Comparison of ENCODE assay signal across 9 mouse cellular contexts in genomic region chr15:85132193-85132520, GRCm38 (mm10). TPM values are rescaled to one million over a fixed set of nuclear protein-coding genes. Genes with fewer than 3 reads are reported as not detected.
DNase-seq lines count a peak whose midpoint lies in the region; ATAC-seq and TF ChIP-seq lines count a peak whose summit lies in the region.
"Had no signal": no experiment of that assay in that cellular context is flagged by ENCODE, and none has a peak within 500 bp of the region (broad histone marks: within the 10 kb centered on the region; RNA-seq: fewer than 3 reads in every experiment).

No protein-coding gene starts in this region.

- WGBS in lung, embryonic 14.5 days: 14% methylated on average over 10 of the region's 10 CpGs
- WGBS in forebrain, embryonic 14.5 days: 19% methylated on average over 10 of the region's 10 CpGs
- WGBS in limb, embryonic 12.5 days: 21% methylated on average over 10 of the region's 10 CpGs
- WGBS in neural tube, embryonic 15.5 days: 22% methylated on average over 10 of the region's 10 CpGs

- peak overlapping the region; percentile 27 for H3K9ac ChIP-seq in lung, embryonic 14.5 days
- peak overlapping the region; percentile 25; the same call in 1 of the 2 replicates for H3K9ac ChIP-seq in forebrain, embryonic 14.5 days (ENCODE audit: low read length)
- H3K9ac ChIP-seq in limb, embryonic 12.5 days (replicated peaks): peak overlapping the region; percentile 44; the same call in 1 of the 2 replicates
- H3K9ac ChIP-seq in neural tube, embryonic 15.5 days (replicated peaks): peak overlapping the region; percentile 40; the same call in 1 of the 2 replicates

- H3K4me1 ChIP-seq in lung, embryonic 14.5 days (ENCODE audit: insufficient read depth): peaks cover 3% of the 10 kb centered on the region; the same call in 1 of the 2 replicates
- peaks cover 2% of the 10 kb centered on the region; the same call in 1 of the 2 replicates for H3K4me1 ChIP-seq in forebrain, embryonic 14.5 days (ENCODE audit: control insufficient read depth, insufficient read depth, low read length)
- H3K4me1 ChIP-seq in limb, embryonic 12.5 days (replicated peaks): 0 out of 2 replicates have a peak, but pooled peaks cover 4% of the 10 kb centered on the region
- H3K4me1 ChIP-seq in neural tube, embryonic 15.5 days: peaks cover 11% of the 10 kb centered on the region

- no peak for TF ChIP-seq CTCF in lung, embryonic 14.5 days (IDR thresholded peaks at IDR 0.05; ENCODE audit: low read depth)

- H3K27ac ChIP-seq in lung, embryonic 14.5 days (ENCODE audit: low read depth): no peak overlapping the region
- no peak overlapping the region for H3K27ac ChIP-seq in forebrain, embryonic 14.5 days (ENCODE audit: low read depth, low read length)
- no peak overlapping the region for H3K27ac ChIP-seq in limb, embryonic 12.5 days
- no peak overlapping the region for H3K27ac ChIP-seq in neural tube, embryonic 15.5 days (replicated peaks)

- H3K27me3 ChIP-seq in lung, embryonic 14.5 days (ENCODE audit: insufficient read depth, low read length): no peaks in the 10 kb centered on the region
- H3K27me3 ChIP-seq in forebrain, embryonic 14.5 days (replicated peaks; ENCODE audit: control insufficient read depth, insufficient read depth, low read length): no peaks in the 10 kb centered on the region
- H3K27me3 ChIP-seq in limb, embryonic 12.5 days: peaks cover 18% of the 10 kb centered on the region
- no peaks in the 10 kb centered on the region; the same call in 1 of the 2 replicates for H3K27me3 ChIP-seq in neural tube, embryonic 15.5 days (replicated peaks)

- peak overlapping the region; percentile 65 for H3K4me2 ChIP-seq in lung, embryonic 14.5 days
- peak overlapping the region; percentile 58 for H3K4me2 ChIP-seq in forebrain, embryonic 14.5 days (ENCODE audit: low read length)
- peak overlapping the region; percentile 58 for H3K4me2 ChIP-seq in limb, embryonic 12.5 days
- peak overlapping the region; percentile 86 for H3K4me2 ChIP-seq in neural tube, embryonic 15.5 days

- no peak for ATAC-seq in lung, embryonic 14.5 days (ENCODE audit: insufficient read depth)
- ATAC-seq in forebrain, embryonic 14.5 days: no peak
- ATAC-seq in limb, embryonic 12.5 days (ENCODE audit: insufficient number of reproducible peaks, insufficient read depth, low FRiP score, low TSS enrichment, low read depth): no peak; the same call in 1 of the 2 replicates
- peak; percentile 11; the same call in 1 of the 2 replicates for ATAC-seq in neural tube, embryonic 15.5 days (ENCODE audit: low FRiP score)

- peak overlapping the region; percentile 24 for H3K4me3 ChIP-seq in lung, embryonic 14.5 days (ENCODE audit: low read depth, low read length)
- H3K4me3 ChIP-seq in forebrain, embryonic 14.5 days (ENCODE audit: low read depth, low read length): peak overlapping the region; percentile 25
- peak overlapping the region; percentile 36 for H3K4me3 ChIP-seq in limb, embryonic 12.5 days (replicated peaks)
- H3K4me3 ChIP-seq in neural tube, embryonic 15.5 days (replicated peaks): peak overlapping the region; percentile 46

- H3K9me3 ChIP-seq in lung, embryonic 14.5 days (ENCODE audit: low read depth, low read length): peaks cover 5% of the 10 kb centered on the region; the same call in 1 of the 2 replicates
- H3K9me3 ChIP-seq in forebrain, embryonic 14.5 days (replicated peaks; ENCODE audit: control insufficient read depth, low read length): no peaks in the 10 kb centered on the region
- H3K9me3 ChIP-seq in limb, embryonic 12.5 days: peaks cover 4% of the 10 kb centered on the region; the same call in 1 of the 2 replicates
- no peaks in the 10 kb centered on the region for H3K9me3 ChIP-seq in neural tube, embryonic 15.5 days (replicated peaks)

- no peaks in the 10 kb centered on the region for H3K36me3 ChIP-seq in lung, embryonic 14.5 days (ENCODE audit: insufficient read depth)
- no peaks in the 10 kb centered on the region for H3K36me3 ChIP-seq in forebrain, embryonic 14.5 days (ENCODE audit: control insufficient read depth, insufficient read depth, low read length)
- no peaks in the 10 kb centered on the region for H3K36me3 ChIP-seq in limb, embryonic 12.5 days
- H3K36me3 ChIP-seq in neural tube, embryonic 15.5 days: no peaks in the 10 kb centered on the region

- DNase-seq in lung, embryonic 14.5 days: no peak
- DNase-seq in lung, postnatal 14 days: no peak
- DNase-seq in forebrain, embryonic 14.5 days (ENCODE audit: low spot score): no peak
- no peak for DNase-seq in layer of hippocampus, postnatal 14 days (ENCODE audit: low spot score in 2 of 2)
- DNase-seq in gastrocnemius, postnatal 10 days: no peak
- no peak for DNase-seq in urinary bladder, postnatal 25 days (ENCODE audit: low spot score)

RNA-seq across cellular contexts. Expression of gene Ribc2, which starts 0.3 kb away (rescaled TPM):
- polyA plus RNA-seq in lung, embryonic 14.5 days (2014; fragmentation: Nextera tagmentation; extraction: Ambion mirVana): 0.36 and 0.37 TPM in 2 replicates
- polyA plus RNA-seq in forebrain, embryonic 14.5 days (2014; fragmentation: Nextera tagmentation; extraction: Ambion mirVana): 0.64 and 0.97 TPM in 2 replicates
- polyA plus RNA-seq in limb, embryonic 12.5 days (2016; fragmentation: Nextera tagmentation; extraction: Ambion mirVana): 0.80 and 1.4 TPM in 2 replicates
- polyA plus RNA-seq in neural tube, embryonic 15.5 days (2015; fragmentation: Nextera tagmentation; extraction: Ambion mirVana): 0.68 and 0.84 TPM in 2 replicates
- total RNA-seq in layer of hippocampus, postnatal 14 days (2021): under 1 TPM in 1 of 2 experiments, not detected in 1; 0.21 TPM
- total RNA-seq in gastrocnemius, postnatal 10 days (2021): not detected

RNA-seq across cellular contexts. Expression of gene Smc1b, which starts 0.4 kb away (rescaled TPM):
- 0.16 and 0.21 TPM in 2 replicates for polyA plus RNA-seq in lung, embryonic 14.5 days (2014; fragmentation: Nextera tagmentation; extraction: Ambion mirVana)
- 0.09 and 0.28 TPM in 2 replicates for polyA plus RNA-seq in forebrain, embryonic 14.5 days (2014; fragmentation: Nextera tagmentation; extraction: Ambion mirVana)
- 0.13 and 0.34 TPM in 2 replicates for polyA plus RNA-seq in limb, embryonic 12.5 days (2016; fragmentation: Nextera tagmentation; extraction: Ambion mirVana)
- polyA plus RNA-seq in neural tube, embryonic 15.5 days (2015; fragmentation: Nextera tagmentation; extraction: Ambion mirVana): 0.19 and 0.23 TPM in 2 replicates
- total RNA-seq in layer of hippocampus, postnatal 14 days (2021): under 1 TPM in 1 of 2 experiments, not detected in 1; 0.12 TPM
- total RNA-seq in gastrocnemius, postnatal 10 days (2021): under 1 TPM in 1 of 2 experiments, not detected in 1; 0.34 TPM
- polyA plus RNA-seq: gonadal fat pad, adult 2 months had no signal
